Mouse (Mus musculus) midbrain, postnatal 0 days (tissue): ENCODE measurements around the gene Rasgrp2. TPM values are rescaled to one million over a fixed set of nuclear protein-coding genes. Genes with fewer than 3 reads are reported as not detected.

Experiments used
- ATAC-seq: fragments of 200-750 bp; cut with Nextera tagmentation; 2 replicates; pipeline ENCODE4 v1.8.0; 2017; ENCODE audit warnings: moderate number of reproducible peaks, mild to moderate bottlenecking, moderate TSS enrichment, moderate library complexity; ENCODE audit not compliant: low FRiP score
- DNase-seq: peaks from one replicate; pipeline ENCODE4 v3.0.0-alpha.2; 2015; ENCODE audit warnings: low spot score
- H3K27ac ChIP-seq: fragments of 300-500 bp; sonication (generic); 2 replicates; pipeline ENCODE4 v1.5.1; 2014; ENCODE audit warnings: low read depth, mild to moderate bottlenecking, low read length, mixed read lengths
- H3K27me3 ChIP-seq: fragments of 300-500 bp; sonication (generic); 2 replicates; pipeline ENCODE4 v1.6.1; 2014; ENCODE audit warnings: low read length, control low read depth, mixed read lengths; ENCODE audit not compliant: insufficient read depth
- H3K36me3 ChIP-seq: fragments of 300-500 bp; sonication (generic); 2 replicates; pipeline ENCODE4 v1.6.1; 2014; ENCODE audit warnings: low read length, control low read depth, mixed read lengths; ENCODE audit not compliant: insufficient read depth
- H3K4me1 ChIP-seq: fragments of 300-500 bp; sonication (generic); 2 replicates; pipeline ENCODE4 v1.6.1; 2014; ENCODE audit warnings: mild to moderate bottlenecking, control low read depth, antibody characterized with exemption, low read length, mixed read lengths; ENCODE audit not compliant: insufficient read depth
- H3K4me2 ChIP-seq: fragments of 300-500 bp; sonication (generic); 2 replicates; pipeline ENCODE4 v1.6.1; 2014; ENCODE audit warnings: low read depth, mild to moderate bottlenecking, low read length, mixed read lengths; ENCODE audit not compliant: poor library complexity, severe bottlenecking
- H3K4me3 ChIP-seq: fragments of 300-500 bp; sonication (generic); 2 replicates; pipeline ENCODE4 v1.5.1; 2014; ENCODE audit warnings: low read depth, mild to moderate bottlenecking, low read length, moderate library complexity
- H3K9ac ChIP-seq: fragments of 300-500 bp; sonication (generic); replicated peaks from 2 replicates; pipeline ENCODE4 v1.6.1; 2014; ENCODE audit warnings: mild to moderate bottlenecking, low read length, moderate library complexity, mixed read lengths; ENCODE audit not compliant: poor library complexity, severe bottlenecking
- H3K9me3 ChIP-seq: fragments of 300-500 bp; sonication (generic); 2 replicates; pipeline ENCODE4 v1.6.1; 2016; ENCODE audit warnings: low read length, control low read depth
- CTCF ChIP-seq: IDR thresholded peaks from 2 replicates; pipeline ENCODE4 v1.5.1; 2016; ENCODE audit warnings: antibody characterized with exemption, mild to moderate bottlenecking
- WGBS: fragments of 180-500 bp; shearing (Covaris S2); extraction: QIAGEN DNeasy Blood & Tissue Kit; methylation state at CpG from one replicate; pipeline ENCODE4 v1.1.7; 2014; 5-methylcytosine and 5-hydroxymethylcytosine counted together
- polyA plus RNA-seq: library from polyadenylated mRNA; unstranded; fragments of >200 nt; fragmentation: Nextera tagmentation; extraction: Ambion mirVana; gene quantifications from 2 replicates; pipeline ENCODE4 v1.2.1, GENCODE M21; 2015
- total RNA-seq: library from RNA; depleted of rRNA; stranded (reverse); fragments of >200 nt; gene quantifications from 2 replicates; pipeline ENCODE4 v1.2.3, GENCODE M21; 2014

Gene Rasgrp2
- total and polyA plus RNA-seq, 2 experiments from 2014 or later = 232 to 291 TPM

DNA sequence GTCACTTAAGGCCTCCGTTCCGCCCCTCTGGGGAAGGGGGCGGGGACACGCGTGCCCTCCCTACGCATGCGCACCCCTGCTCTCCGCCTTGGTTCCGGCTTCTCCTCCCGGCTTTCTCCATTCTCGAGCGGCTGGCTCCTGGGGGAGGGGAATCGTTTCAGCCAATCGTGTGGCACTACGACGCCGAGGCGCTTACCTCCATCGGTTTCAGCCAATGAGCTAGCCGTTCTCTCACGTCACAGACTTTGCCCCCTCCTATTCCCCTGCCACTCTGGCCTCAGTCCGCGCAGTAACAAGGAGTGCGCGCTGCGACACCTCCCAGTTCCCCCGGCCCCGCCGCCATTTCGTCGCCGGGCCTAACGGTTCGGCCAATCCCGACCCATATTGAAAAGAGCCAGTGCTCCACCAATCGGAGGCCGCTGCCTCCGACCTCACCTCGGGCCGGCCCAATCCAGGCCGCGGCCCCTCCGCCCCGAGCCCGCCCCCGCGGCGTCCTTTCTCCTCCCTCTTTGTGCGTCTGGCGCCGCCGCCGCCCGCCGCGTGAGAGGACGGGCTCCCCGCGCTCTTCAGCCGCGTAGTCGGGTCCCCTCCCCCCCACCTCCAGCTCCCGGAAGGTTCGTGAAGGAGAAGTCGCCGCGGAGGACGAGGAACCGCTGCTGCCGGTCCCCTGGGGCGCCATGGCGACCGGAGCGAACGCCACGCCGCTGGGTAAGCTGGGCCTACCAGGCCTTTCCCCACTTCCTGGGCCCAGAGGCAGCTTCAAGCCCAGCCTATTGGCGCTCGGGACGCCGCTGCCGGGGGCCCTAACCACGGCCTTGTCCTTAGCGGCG lies 35.5 kb upstream of the Rasgrp2 start, which contains the start of gene Sf1:
Gene Sf1, plus strand, starts transcription at position 280 of the 830 bp plus-strand sequence.
- Histone ChIP-seq H3K9ac (peak within 1 kb of the TSS; percentile 98), H3K27ac (peak within 1 kb of the TSS; percentile 100), H3K4me3 (peak within 1 kb of the TSS; percentile 100), H3K9me3 (no peaks in the 10 kb centered on the region), H3K4me1 (peaks cover 5% of the 10 kb centered on the region), H3K36me3 (peaks cover 28% of the 10 kb centered on the region; the same call in 1 of the 2 replicates), H3K27me3 (no peaks in the 10 kb centered on the region), H3K4me2 (peak within 1 kb of the TSS; percentile 90)
- peak; percentile 100 for DNase-seq
- peak; percentile 98 for ATAC-seq
- 0 out of 2 replicates have a peak, but pooled peaks have one; percentile 1 for TF ChIP-seq CTCF
- 2% methylated on average over 80 of the region's 85 CpGs for WGBS

DNA sequence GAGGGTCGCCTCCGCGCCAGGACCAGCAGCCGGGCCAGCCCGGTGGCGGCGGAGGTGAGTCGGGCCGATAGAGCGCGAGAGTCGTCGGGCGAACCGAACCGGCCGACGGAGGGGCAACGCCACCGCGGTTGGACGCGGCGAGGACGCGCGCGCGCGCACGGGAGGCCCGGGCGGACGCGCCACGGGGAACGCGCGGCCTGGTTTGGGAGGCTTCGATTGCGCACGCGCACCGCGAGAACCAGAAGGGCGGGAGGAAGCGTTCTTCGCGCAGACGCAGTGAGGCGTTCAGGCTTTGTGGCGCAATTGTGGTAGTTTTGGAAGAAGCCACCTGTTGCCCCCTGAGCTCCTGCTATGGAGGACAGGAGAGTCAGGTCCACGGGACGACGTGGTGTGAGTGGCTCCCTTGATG lies 34.8 kb upstream of the Rasgrp2 start:
- peaks cover 5% of the 10 kb centered on the region for H3K4me1 ChIP-seq
- H3K4me3 ChIP-seq = peak overlapping the region; percentile 100
- H3K27me3 ChIP-seq = no peaks in the 10 kb centered on the region
- DNase-seq (peak; percentile 94), ATAC-seq (no peak)
- TF ChIP-seq CTCF = no peak
- WGBS = under 1% methylated on average over 55 of the region's 55 CpGs
- H3K4me2 ChIP-seq = peak overlapping the region; percentile 90
- no peaks in the 10 kb centered on the region for H3K9me3 ChIP-seq
- peaks cover 32% of the 10 kb centered on the region; the same call in 1 of the 2 replicates for H3K36me3 ChIP-seq
- peak overlapping the region; percentile 100 for H3K27ac ChIP-seq
- H3K9ac ChIP-seq = peak overlapping the region; percentile 98

DNA sequence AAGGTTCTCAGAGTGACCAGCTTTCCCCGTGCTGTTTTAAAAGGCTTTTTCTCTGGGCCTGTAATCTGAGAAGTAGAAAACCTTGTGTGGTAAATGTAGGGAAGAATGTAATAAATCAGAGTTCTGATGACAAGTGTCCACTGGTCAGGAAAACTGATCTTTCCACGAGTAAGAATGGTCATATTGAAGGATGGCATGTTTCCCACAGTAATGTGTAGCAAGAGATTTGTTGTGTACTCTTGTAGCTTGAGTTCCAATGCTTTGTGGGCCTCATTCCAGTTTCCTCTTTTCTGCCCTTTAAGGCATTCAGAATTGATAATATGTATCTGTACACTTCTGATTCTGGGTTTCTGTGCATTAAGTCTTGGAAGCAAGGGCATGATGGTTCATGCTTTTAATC lies 34.3 kb upstream of the Rasgrp2 start:
- peak overlapping the region; percentile 90 for H3K4me2 ChIP-seq
- 3% methylated on average over 2 of the region's 2 CpGs for WGBS
- no peak overlapping the region for H3K27ac ChIP-seq
- DNase-seq (no peak), ATAC-seq (no peak)
- TF ChIP-seq CTCF = no peak
- H3K4me3 ChIP-seq = peak overlapping the region; percentile 100
- peak overlapping the region; percentile 98 for H3K9ac ChIP-seq
- peaks cover 5% of the 10 kb centered on the region for H3K4me1 ChIP-seq
- H3K27me3 ChIP-seq = no peaks in the 10 kb centered on the region
- peaks cover 32% of the 10 kb centered on the region; the same call in 1 of the 2 replicates for H3K36me3 ChIP-seq
- H3K9me3 ChIP-seq = no peaks in the 10 kb centered on the region

GRCm38 (mm10) chr19:6370175-6370574 lies 29.0 kb upstream of the Rasgrp2 start:
- DNase-seq = no peak
- no peak for ATAC-seq
- 95% methylated on average over 2 of the region's 2 CpGs for WGBS
- H3K4me1 ChIP-seq = no peaks in the 10 kb centered on the region
- no peak overlapping the region for H3K4me3 ChIP-seq
- peaks cover 77% of the 10 kb centered on the region for H3K36me3 ChIP-seq
- no peaks in the 10 kb centered on the region for H3K27me3 ChIP-seq
- H3K9me3 ChIP-seq = no peaks in the 10 kb centered on the region
- no peak for TF ChIP-seq CTCF
- H3K9ac ChIP-seq = no peak overlapping the region
- no peak overlapping the region for H3K27ac ChIP-seq
- H3K4me2 ChIP-seq = no peak overlapping the region

DNA sequence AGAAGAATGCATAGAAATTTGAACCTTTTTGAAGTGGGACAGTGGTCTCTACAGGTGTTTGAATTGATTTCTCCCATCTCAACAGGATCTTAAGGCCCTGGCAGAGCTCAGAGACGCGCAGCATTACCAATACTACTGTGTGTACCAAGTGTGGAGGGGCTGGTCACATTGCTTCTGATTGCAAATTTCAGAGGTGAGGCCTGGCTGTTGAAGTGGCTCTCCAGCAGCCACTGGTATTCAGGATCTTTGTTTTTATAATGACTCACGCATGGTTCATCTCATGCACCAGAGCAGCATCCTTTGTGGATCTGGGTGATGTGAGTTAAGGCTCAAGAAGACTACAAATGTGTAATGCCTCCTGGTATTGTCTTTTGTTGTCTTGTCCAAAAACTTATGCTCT lies 26.7 kb upstream of the Rasgrp2 start:
- Histone ChIP-seq H3K4me3 (no peak overlapping the region), H3K9me3 (no peaks in the 10 kb centered on the region), H3K9ac (no peak overlapping the region), H3K27me3 (no peaks in the 10 kb centered on the region), H3K4me1 (no peaks in the 10 kb centered on the region), H3K27ac (no peak overlapping the region), H3K36me3 (peaks cover 79% of the 10 kb centered on the region), H3K4me2 (no peak overlapping the region)
- no peak for ATAC-seq
- DNase-seq = no peak
- WGBS = 96% methylated on average over 3 of the region's 3 CpGs
- no peak for TF ChIP-seq CTCF
